Mouse (Mus musculus) G1E (cell line): ENCODE results near the gene Spdl1.

ENCODE experiments used
- CTCF ChIP-seq: IDR thresholded peaks from 2 replicates; pipeline ENCODE4 v1.5.1; 2012; ENCODE audit warnings: low read depth, low read length, inconsistent platforms, mixed read lengths
- POLR2AphosphoS5 ChIP-seq: IDR thresholded peaks from 2 replicates; pipeline ENCODE4 v1.6.1; 2012; ENCODE audit warnings: low read depth, low read length, inconsistent platforms; ENCODE audit not compliant: insufficient replicate concordance
- TAL1 ChIP-seq: conservative IDR thresholded peaks from 2 replicates; pipeline ENCODE4 v1.6.1; 2012; ENCODE audit warnings: low read depth, low read length, inconsistent platforms, mixed read lengths

- TF ChIP-seq CTCF (no peak), TAL1 (no peak), POLR2AphosphoS5 (no peak)
These were observed 5.6 kb upstream of the Spdl1 start for GRCm38 (mm10) chr11:34839051-34839450.
